Mouse (Mus musculus): Measurements from ENCODE around the gene Krt88. TPM values are rescaled to one million over a fixed set of nuclear protein-coding genes. Genes with fewer than 3 reads are reported as not detected.

Krt88 gene
- total RNA-seq (2012; rRNA removed) (not detected in 2 replicates), total RNA-seq (2014; rRNA removed) (not detected in 2 replicates), polyA plus RNA-seq (2012; ENCODE audit: insufficient read length, low read depth) (not detected in 2 replicates)

DNA sequence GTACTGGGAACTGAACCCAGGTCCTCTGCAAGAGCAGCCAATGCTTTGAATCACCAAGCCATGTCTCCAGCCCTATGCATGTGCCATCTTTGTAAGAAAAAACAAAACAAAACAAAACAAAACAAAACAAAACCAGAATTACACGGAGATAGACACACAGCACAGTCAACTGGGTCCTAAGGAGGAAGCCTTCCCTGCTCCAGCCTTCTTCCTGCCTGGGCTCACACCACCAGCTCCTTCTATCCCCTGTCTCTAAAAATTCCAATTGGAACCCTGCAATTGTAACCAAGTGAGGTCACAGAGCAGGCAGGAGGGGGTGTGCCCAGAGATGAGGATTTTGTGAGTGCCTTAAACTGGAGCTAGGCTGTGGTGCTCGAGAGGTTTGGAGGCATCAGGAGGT is at the start of gene Krt88:
Gene Krt88, plus strand, starts transcription at position 301 of the 400 bp plus-strand sequence.
- dilution Hi-C loops (cut with MboI; ENCODE audit: extremely low pct_ligation_motif_present, extremely low pct_unique_long_range_greater_than_20kb, low sequenced_read_pairs), result no loop called here
- Histone ChIP-seq H3K9me3 (replicated peaks; ENCODE audit: low read length) (no peaks in the 10 kb centered on the region), H3K79me2 (replicated peaks; ENCODE audit: control insufficient read depth, extremely low read depth, insufficient read depth, poor library complexity, severe bottlenecking) (no peaks in the 10 kb centered on the region), H3K27me3 (replicated peaks) (peaks cover 79% of the 10 kb centered on the region), H3K4me2 (ENCODE audit: insufficient read depth, low read depth, poor library complexity, severe bottlenecking) (no peak within 1 kb of the TSS), H3K27ac (ENCODE audit: insufficient read depth, low read depth) (no peak within 1 kb of the TSS), H3K36me3 (replicated peaks in 1 of 2; ENCODE audit: control insufficient read depth in 1 of 2, insufficient read depth in 1 of 2, low read length in 1 of 2) (no peaks in the 10 kb centered on the region), H3K4me1 (ENCODE audit: control insufficient read depth in 1 of 2, insufficient read depth in 2 of 2) (no peaks in the 10 kb centered on the region), H3K9ac (ENCODE audit: insufficient read depth, low read depth) (no peak within 1 kb of the TSS), H3K4me3 (replicated peaks in 1 of 3; ENCODE audit: low read depth in 2 of 3, low read length in 2 of 3, poor library complexity in 1 of 3) (no peak within 1 kb of the TSS)
- no peak for DNase-seq (ENCODE audit: extremely low read depth)
- TF ChIP-seq POLR2A (IDR thresholded peaks at IDR 0.05; ENCODE audit: low read depth, low read length) (no peak), ZMIZ1 (IDR thresholded peaks at IDR 0.05; ENCODE audit: low read depth, low read length) (no peak), ETS1 (conservative IDR thresholded peaks at IDR 0.05; ENCODE audit: low read depth, low read length) (no peak), PAX5 (IDR thresholded peaks at IDR 0.05; ENCODE audit: low read length) (no peak), ZC3H11A (IDR thresholded peaks at IDR 0.05; ENCODE audit: low read depth, low read length) (no peak), JUND (conservative IDR thresholded peaks at IDR 0.05; ENCODE audit: low read depth, low read length) (no peak), USF2 (conservative IDR thresholded peaks at IDR 0.05; ENCODE audit: low read depth, low read length) (no peak), RCOR1 (conservative IDR thresholded peaks at IDR 0.05; ENCODE audit: low read depth, low read length) (no peak), SIN3A (IDR thresholded peaks at IDR 0.05; ENCODE audit: low read length) (no peak), MAZ (IDR thresholded peaks at IDR 0.05; ENCODE audit: low read depth, low read length) (no peak), TCF12 (IDR thresholded peaks at IDR 0.05; ENCODE audit: low read depth, low read length) (no peak), MAX (IDR thresholded peaks at IDR 0.05; ENCODE audit: low read length) (no peak), MYC (IDR thresholded peaks at IDR 0.05; ENCODE audit: low read depth, low read length) (no peak), MXI1 (IDR thresholded peaks at IDR 0.05; ENCODE audit: low read depth, low read length) (no peak)
- in situ Hi-C loops (cut with MboI; ENCODE audit: low pct_ligation_motif_present, low pct_unique_long_range_greater_than_20kb, low sequenced_read_pairs), result no loop called here

- Histone ChIP-seq H3K4me1 (ENCODE audit: control insufficient read depth in 1 of 2, insufficient read depth in 2 of 2) (peaks cover 0 to 7% of the 10 kb centered on the region in 2 experiments; a peak in 1 of 4 replicates), H3K36me3 (replicated peaks in 1 of 2; ENCODE audit: control insufficient read depth in 1 of 2, insufficient read depth in 1 of 2, low read length in 1 of 2) (no peaks in the 10 kb centered on the region), H3K27me3 (replicated peaks) (peaks cover 84% of the 10 kb centered on the region), H3K79me2 (replicated peaks; ENCODE audit: control insufficient read depth, extremely low read depth, insufficient read depth, poor library complexity, severe bottlenecking) (no peaks in the 10 kb centered on the region), H3K4me2 (ENCODE audit: insufficient read depth, low read depth, poor library complexity, severe bottlenecking) (no peak overlapping the region), H3K9me3 (replicated peaks; ENCODE audit: low read length) (no peaks in the 10 kb centered on the region), H3K9ac (ENCODE audit: insufficient read depth, low read depth) (no peak overlapping the region), H3K27ac (ENCODE audit: insufficient read depth, low read depth) (no peak overlapping the region), H3K4me3 (replicated peaks in 1 of 3; ENCODE audit: low read depth in 2 of 3, low read length in 2 of 3, poor library complexity in 1 of 3) (no peak overlapping the region)
- in situ Hi-C loops (cut with MboI; ENCODE audit: low pct_ligation_motif_present, low pct_unique_long_range_greater_than_20kb, low sequenced_read_pairs), result no loop called here
- DNase-seq (ENCODE audit: extremely low read depth), result no peak
- dilution Hi-C loops (cut with MboI; ENCODE audit: extremely low pct_ligation_motif_present, extremely low pct_unique_long_range_greater_than_20kb, low sequenced_read_pairs), result no loop called here
- TF ChIP-seq ZC3H11A (IDR thresholded peaks at IDR 0.05; ENCODE audit: low read depth, low read length) (no peak), SMC3 (IDR thresholded peaks at IDR 0.05; ENCODE audit: low read depth, low read length) (no peak), MAFK (IDR thresholded peaks at IDR 0.05; ENCODE audit: insufficient replicate concordance, low read length) (no peak), IRF4 (IDR thresholded peaks at IDR 0.05; ENCODE audit: low read depth, low read length) (no peak), ELF1 (IDR thresholded peaks at IDR 0.05; ENCODE audit: low read depth, low read length) (no peak), MAZ (IDR thresholded peaks at IDR 0.05; ENCODE audit: low read depth, low read length) (no peak), MAX (IDR thresholded peaks at IDR 0.05; ENCODE audit: low read length) (no peak), CTCF (conservative IDR thresholded peaks at IDR 0.05 in 1 of 2, IDR thresholded peaks at IDR 0.05 in 1 of 2; ENCODE audit: low read depth in 2 of 2, low read length in 2 of 2) (no peak), EP300 (IDR thresholded peaks at IDR 0.05; ENCODE audit: low read length) (no peak), CHD1 (IDR thresholded peaks at IDR 0.05; ENCODE audit: low read depth, low read length) (no peak), RAD21 (IDR thresholded peaks at IDR 0.05; ENCODE audit: low read depth, low read length) (no peak), CHD2 (IDR thresholded peaks at IDR 0.05; ENCODE audit: low read length) (no peak), GABPA (IDR thresholded peaks at IDR 0.05; ENCODE audit: insufficient replicate concordance, low read depth, low read length) (no peak), JUND (conservative IDR thresholded peaks at IDR 0.05; ENCODE audit: low read depth, low read length) (no peak), RCOR1 (conservative IDR thresholded peaks at IDR 0.05; ENCODE audit: low read depth, low read length) (no peak), UBTF (IDR thresholded peaks at IDR 0.05; ENCODE audit: low read depth, low read length) (no peak), NRF1 (IDR thresholded peaks at IDR 0.05; ENCODE audit: low read depth, low read length) (no peak), ETS1 (conservative IDR thresholded peaks at IDR 0.05; ENCODE audit: low read depth, low read length) (no peak), POLR2AphosphoS2 (IDR thresholded peaks at IDR 0.05; ENCODE audit: low read depth, low read length) (no peak)
Observed at GRCm38 (mm10) chr15:101398269-101398668, 49.3 kb upstream of the Krt88 start.

Data from CH12.LX (cell line).